ENCODE assay signal across 9 mouse cellular contexts in the genomic region with DNA sequence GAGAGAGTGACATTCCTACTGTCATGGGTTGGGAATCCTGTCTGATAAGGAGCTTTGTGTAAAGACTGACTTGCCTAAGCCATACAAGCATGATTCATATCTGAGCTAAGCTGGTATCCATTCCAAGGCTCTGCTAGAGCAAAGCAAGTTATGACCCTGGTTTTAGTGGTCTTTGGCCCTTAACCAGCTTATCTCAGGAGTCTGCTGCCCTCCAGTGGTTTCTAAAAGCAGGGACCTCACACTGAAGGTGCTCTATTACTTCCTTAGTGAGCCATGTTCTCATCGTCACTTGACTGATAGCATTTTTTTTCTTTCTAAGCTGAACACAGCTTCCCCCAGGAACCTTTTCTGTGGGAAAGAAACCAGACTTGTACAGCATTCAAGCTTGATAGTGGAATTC. TPM values are rescaled to one million over a fixed set of nuclear protein-coding genes. Genes with fewer than 3 reads are reported as not detected.
DNase-seq lines count a peak whose midpoint lies in the region; ATAC-seq and TF ChIP-seq lines count a peak whose summit lies in the region.
"Had no signal": no experiment of that assay in that cellular context is flagged by ENCODE, and none has a peak within 500 bp of the region (broad histone marks: within the 10 kb centered on the region; RNA-seq: fewer than 3 reads in every experiment).

No protein-coding gene starts in this region.

- no peaks in the 10 kb centered on the region for H3K27me3 ChIP-seq in hindbrain, embryonic 14.5 days (ENCODE audit: control insufficient read depth, insufficient read depth, low read length)
- H3K27me3 ChIP-seq in hindbrain, embryonic 16.5 days (replicated peaks; ENCODE audit: control insufficient read depth, insufficient read depth, low read length): no peaks in the 10 kb centered on the region
- no peaks in the 10 kb centered on the region for H3K27me3 ChIP-seq in C2C12 (ENCODE audit: control insufficient read depth, insufficient read depth, insufficient read length)
- H3K27me3 ChIP-seq in Patski: no peaks in the 10 kb centered on the region
- no peaks in the 10 kb centered on the region for H3K27me3 ChIP-seq in embryonic facial prominence, embryonic 11.5 days (ENCODE audit: control insufficient read depth, insufficient read depth, low read length)
- H3K27me3 ChIP-seq: liver, embryonic 15.5 days had no signal

- 19% methylated on average over 1 of the region's 1 CpGs for WGBS in hindbrain, embryonic 14.5 days
- WGBS in hindbrain, embryonic 16.5 days: 15% methylated on average over 1 of the region's 1 CpGs
- whole genome bisulfite sequencing in embryonic facial prominence, embryonic 11.5 days: 26% methylated on average over 1 of the region's 1 CpGs

- in situ Hi-C loops in Patski (cut with MboI; ENCODE audit: low pct_unique_long_range_greater_than_20kb): loop anchor here (5.0 kb wide), 1 partner anchor 41 kb away; no protein-coding TSS in a partner anchor

- peaks cover 98% of the 10 kb centered on the region for H3K36me3 ChIP-seq in hindbrain, embryonic 14.5 days (replicated peaks; ENCODE audit: control insufficient read depth, insufficient read depth)
- H3K36me3 ChIP-seq in hindbrain, embryonic 16.5 days (ENCODE audit: control insufficient read depth, insufficient read depth, low read length): peaks cover 29% of the 10 kb centered on the region
- peaks cover 83% of the 10 kb centered on the region for H3K36me3 ChIP-seq in C2C12 (ENCODE audit: control insufficient read depth, insufficient read depth)
- H3K36me3 ChIP-seq in embryonic facial prominence, embryonic 11.5 days (replicated peaks; ENCODE audit: control insufficient read depth, insufficient read depth, low read depth, low read length): peaks cover 5% of the 10 kb centered on the region

- no peak for ATAC-seq in hindbrain, embryonic 14.5 days (ENCODE audit: low FRiP score)
- no peak for ATAC-seq in hindbrain, embryonic 16.5 days
- ATAC-seq in Patski: peak; percentile 64
- ATAC-seq in embryonic facial prominence, embryonic 11.5 days (replicated peaks; ENCODE audit: insufficient number of reproducible peaks, low FRiP score, low TSS enrichment, low read depth): no peak
- ATAC-seq in monocyte, adult 5-6 weeks (replicated peaks; ENCODE audit: insufficient number of reproducible peaks, low FRiP score, low TSS enrichment, poor library complexity, severe bottlenecking): peak; percentile 49; the same call in 1 of the 2 replicates

- CTCF ChIA-PET in Patski (lab: Charles Lee): interaction anchor here (0.7 to 8.0 kb wide), 13 partner anchors 10 to 60 kb away, joined by 3 to 116 read pairs (median 5); a partner anchor contains a TSS

- no peak overlapping the region for H3K27ac ChIP-seq in hindbrain, embryonic 14.5 days
- H3K27ac ChIP-seq in hindbrain, embryonic 16.5 days (ENCODE audit: low read depth, low read length): no peak overlapping the region
- no peak overlapping the region for H3K27ac ChIP-seq in embryonic facial prominence, embryonic 11.5 days (replicated peaks; ENCODE audit: low read depth, low read length)
- H3K27ac ChIP-seq: liver, embryonic 15.5 days had no signal

- peak; percentile 24 for TF ChIP-seq CTCF in C2C12 (IDR thresholded peaks at IDR 0.05; ENCODE audit: control insufficient read depth, insufficient read depth, insufficient read length)
- peak; percentile 89 for TF ChIP-seq CTCF in Patski (IDR thresholded peaks at IDR 0.05)

- no peak overlapping the region for H3K9ac ChIP-seq in hindbrain, embryonic 14.5 days
- no peak overlapping the region for H3K9ac ChIP-seq in hindbrain, embryonic 16.5 days (ENCODE audit: low read depth, low read length)
- no peak overlapping the region for H3K9ac ChIP-seq in embryonic facial prominence, embryonic 11.5 days (replicated peaks; ENCODE audit: low read length)
- H3K9ac ChIP-seq: liver, embryonic 15.5 days had no signal

- no peaks in the 10 kb centered on the region for H3K4me1 ChIP-seq in hindbrain, embryonic 14.5 days (replicated peaks; ENCODE audit: control insufficient read depth, insufficient read depth, low read length)
- no peaks in the 10 kb centered on the region for H3K4me1 ChIP-seq in hindbrain, embryonic 16.5 days (ENCODE audit: control insufficient read depth, insufficient read depth, low read depth, low read length)
- no peaks in the 10 kb centered on the region for H3K4me1 ChIP-seq in embryonic facial prominence, embryonic 11.5 days (ENCODE audit: control insufficient read depth, insufficient read depth, low read length)
- H3K4me1 ChIP-seq: liver, embryonic 15.5 days had no signal

- H3K4me3 ChIP-seq in hindbrain, embryonic 14.5 days (replicated peaks; ENCODE audit: low read length): no peak overlapping the region
- no peak overlapping the region for H3K4me3 ChIP-seq in hindbrain, embryonic 16.5 days (ENCODE audit: low read length)
- no peak overlapping the region for H3K4me3 ChIP-seq in C2C12 (ENCODE audit: insufficient read depth, poor library complexity, severe bottlenecking)
- no peak overlapping the region for H3K4me3 ChIP-seq in embryonic facial prominence, embryonic 11.5 days (ENCODE audit: low read depth, low read length)
- H3K4me3 ChIP-seq: liver, embryonic 15.5 days had no signal

- H3K79me2 ChIP-seq in C2C12 (ENCODE audit: control insufficient read depth, insufficient read depth): no peaks in the 10 kb centered on the region

- POLR2A ChIA-PET in Patski (lab: Charles Lee): interaction anchor here (1.0 to 1.3 kb wide), 2 partner anchors 30 to 35 kb away, joined by 3 to 8 read pairs; a partner anchor contains a TSS

- H3ac ChIP-seq in C2C12 (ENCODE audit: control insufficient read depth, insufficient read length, low read depth): no peak overlapping the region

- H3K9me3 ChIP-seq in hindbrain, embryonic 14.5 days (ENCODE audit: control insufficient read depth, low read length): no peaks in the 10 kb centered on the region
- no peaks in the 10 kb centered on the region for H3K9me3 ChIP-seq in hindbrain, embryonic 16.5 days (ENCODE audit: control insufficient read depth, low read length)
- H3K9me3 ChIP-seq in embryonic facial prominence, embryonic 11.5 days (replicated peaks; ENCODE audit: control insufficient read depth, low read length): no peaks in the 10 kb centered on the region
- H3K9me3 ChIP-seq: liver, embryonic 15.5 days had no signal

- H3K4me2 ChIP-seq in hindbrain, embryonic 14.5 days (replicated peaks): no peak overlapping the region
- H3K4me2 ChIP-seq in hindbrain, embryonic 16.5 days (ENCODE audit: low read length): no peak overlapping the region
- H3K4me2 ChIP-seq in embryonic facial prominence, embryonic 11.5 days (ENCODE audit: low read depth, low read length): no peak overlapping the region
- H3K4me2 ChIP-seq: liver, embryonic 15.5 days had no signal

- DNase-seq in hindbrain, embryonic 14.5 days (ENCODE audit: low spot score): peak; percentile 53
- peak; percentile 74 for DNase-seq in Patski (ENCODE audit: low read depth, low spot score)
- peak; percentile 60 for DNase-seq in embryonic facial prominence, embryonic 11.5 days (ENCODE audit: low spot score)
- DNase-seq in kidney, postnatal 25 days: peak; percentile 44 to 47
- DNase-seq in right cerebral cortex, postnatal 4 days: no peak

- peaks cover 3% of the 10 kb centered on the region for H3K79me3 ChIP-seq in C2C12 (ENCODE audit: low read depth)

TF ChIP-seq in C2C12, 6 proteins besides CTCF, POLR2A, EP300 and RAD21:
- TF ChIP-seq FOSL1 (IDR thresholded peaks at IDR 0.05; ENCODE audit: insufficient read depth, low read length, poor library complexity, severe bottlenecking) (no peak), MYOG (IDR thresholded peaks at IDR 0.05; ENCODE audit: control insufficient read depth, extremely low read depth, insufficient read length) (no peak), MYOD1 (IDR thresholded peaks at IDR 0.05; ENCODE audit: control insufficient read depth, insufficient read length, low read depth) (no peak), CEBPB (IDR thresholded peaks at IDR 0.05; ENCODE audit: low read depth) (no peak), USF1 (IDR thresholded peaks at IDR 0.05; ENCODE audit: low read depth) (no peak), MAX (IDR thresholded peaks at IDR 0.05) (no peak)
TF ChIP-seq in C2C12: peak in this region for 0.

RNA-seq across cellular contexts. Expression of a gene that starts 12.0 kb away (rescaled TPM):
- 29.2 and 30.2 TPM in 2 replicates for polyA plus RNA-seq in hindbrain, embryonic 14.5 days (2014; fragmentation: Nextera tagmentation; extraction: Ambion mirVana)
- polyA plus RNA-seq in hindbrain, embryonic 16.5 days (2015; fragmentation: Nextera tagmentation; extraction: Ambion mirVana): 28.4 and 29.9 TPM in 2 replicates
- polyA plus RNA-seq in C2C12 (2012; fragmentation: generic; extraction: Trizol) (30.1 TPM), Patski (2021) (48.1 TPM)
- 43.8 and 46.7 TPM in 2 replicates for polyA plus RNA-seq in embryonic facial prominence, embryonic 11.5 days (2014; fragmentation: Nextera tagmentation; extraction: Ambion mirVana)
- total RNA-seq in monocyte, adult 5-6 weeks (2017): 65.9 to 77.4 TPM (median 66.8 TPM) in 3 replicates

RNA-seq across cellular contexts. Expression of a gene that starts 12.0 kb away (rescaled TPM):
- polyA plus RNA-seq in hindbrain, embryonic 14.5 days (2014; fragmentation: Nextera tagmentation; extraction: Ambion mirVana): 57.4 and 61.9 TPM in 2 replicates
- polyA plus RNA-seq in hindbrain, embryonic 16.5 days (2015; fragmentation: Nextera tagmentation; extraction: Ambion mirVana): 64.7 and 64.8 TPM in 2 replicates
- polyA plus RNA-seq in C2C12 (2012; fragmentation: generic; extraction: Trizol) (40.3 TPM), Patski (2021) (26.1 TPM)
- 62.6 and 62.7 TPM in 2 replicates for polyA plus RNA-seq in embryonic facial prominence, embryonic 11.5 days (2014; fragmentation: Nextera tagmentation; extraction: Ambion mirVana)
- 9.3 to 14.4 TPM (median 10.9 TPM) in 3 replicates for total RNA-seq in monocyte, adult 5-6 weeks (2017)

RNA-seq across cellular contexts. Expression of a gene that starts 30.1 kb away (rescaled TPM):
- polyA plus RNA-seq in hindbrain, embryonic 14.5 days (2014; fragmentation: Nextera tagmentation; extraction: Ambion mirVana): 65.8 and 67.3 TPM in 2 replicates
- 35.7 and 47.9 TPM in 2 replicates for polyA plus RNA-seq in hindbrain, embryonic 16.5 days (2015; fragmentation: Nextera tagmentation; extraction: Ambion mirVana)
- polyA plus RNA-seq in C2C12 (2012; fragmentation: generic; extraction: Trizol): 21.3 TPM
- 129 TPM for polyA plus RNA-seq in Patski (2021)
- polyA plus RNA-seq in embryonic facial prominence, embryonic 11.5 days (2014; fragmentation: Nextera tagmentation; extraction: Ambion mirVana): 82.4 and 90.9 TPM in 2 replicates
- total RNA-seq in monocyte, adult 5-6 weeks (2017): 11.1 to 13.3 TPM (median 13.1 TPM) in 3 replicates

RNA-seq across cellular contexts. Expression of a gene that starts 48.5 kb away (rescaled TPM):
- 7.9 and 9.1 TPM in 2 replicates for polyA plus RNA-seq in hindbrain, embryonic 14.5 days (2014; fragmentation: Nextera tagmentation; extraction: Ambion mirVana)
- 23.5 and 24.2 TPM in 2 replicates for polyA plus RNA-seq in hindbrain, embryonic 16.5 days (2015; fragmentation: Nextera tagmentation; extraction: Ambion mirVana)
- polyA plus RNA-seq in C2C12 (2012; fragmentation: generic; extraction: Trizol) (13.0 TPM), Patski (2021) (24.6 TPM)
- 6.6 and 8.7 TPM in 2 replicates for polyA plus RNA-seq in embryonic facial prominence, embryonic 11.5 days (2014; fragmentation: Nextera tagmentation; extraction: Ambion mirVana)
- 7.7 to 8.6 TPM (median 8.2 TPM) in 3 replicates for total RNA-seq in monocyte, adult 5-6 weeks (2017)

Comparison
In these comparisons a context has a peak if more than half of its experiments do, and no peak if none do; other contexts are left out.
1. ATAC-seq: peak in Patski (single experiment) and monocyte, adult 5-6 weeks (single experiment); none in hindbrain, embryonic 14.5 days (single experiment), hindbrain, embryonic 16.5 days (single experiment) and embryonic facial prominence, embryonic 11.5 days (single experiment).